Mouse (Mus musculus) MEL (cell line): ENCODE measurements around the gene Zfp92. TPM values are rescaled to one million over a fixed set of nuclear protein-coding genes. Genes with fewer than 3 reads are reported as not detected.

Experiments
- DNase-seq: peaks from one replicate; pipeline ENCODE4 v3.0.0; 2011; ENCODE audit warnings: low read depth, low spot score
- H3K27ac ChIP-seq: 2 replicates; pipeline ENCODE4 v1.5.1; 2012; ENCODE audit warnings: low read depth, mild to moderate bottlenecking, control low read depth, low read length, moderate library complexity; ENCODE audit not compliant: control insufficient read depth
- H3K27me3 ChIP-seq, 2 experiments: fragments of 150-350 bp in 1 of 2; sonication (generic) in 1 of 2; 2 replicates each; pipeline ENCODE4 v1.6.1; 2012; ENCODE audit warnings: low read length in 2 of 2, mild to moderate bottlenecking in 2 of 2, improper control_type of control experiment in 1 of 2, moderate library complexity in 1 of 2; ENCODE audit not compliant: insufficient read depth in 2 of 2, control insufficient read depth in 1 of 2
- H3K36me3 ChIP-seq, 2 experiments: 2 replicates each; pipeline ENCODE4 v1.6.1; 2012 to 2014; ENCODE audit warnings: low read length in 2 of 2, improper control_type of control experiment in 1 of 2, inconsistent platforms in 1 of 2, mild to moderate bottlenecking in 1 of 2; ENCODE audit not compliant: insufficient read depth in 2 of 2, control insufficient read depth in 1 of 2
- H3K4me1 ChIP-seq, 2 experiments: fragments of 150-350 bp in 1 of 2; sonication (generic) in 1 of 2; 2 replicates each; pipeline ENCODE4 v1.6.1; 2012; ENCODE audit warnings: low read length in 2 of 2, improper control_type of control experiment in 1 of 2, mild to moderate bottlenecking in 1 of 2; ENCODE audit not compliant: insufficient read depth in 2 of 2, control insufficient read depth in 1 of 2
- H3K4me3 ChIP-seq, 2 experiments: fragments of 150-350 bp in 1 of 2; sonication (generic) in 1 of 2; 2 replicates each; pipeline ENCODE4 v1.5.1; 2012; ENCODE audit warnings: low read depth in 2 of 2, low read length in 2 of 2, mild to moderate bottlenecking in 2 of 2, moderate library complexity in 2 of 2, control low read depth in 1 of 2, improper control_type of control experiment in 1 of 2; ENCODE audit not compliant: control insufficient read depth in 1 of 2, insufficient read depth in 1 of 2
- H3K79me2 ChIP-seq: 2 replicates; pipeline ENCODE4 v1.6.1; 2012; ENCODE audit warnings: mild to moderate bottlenecking, low read length, moderate library complexity; ENCODE audit not compliant: control insufficient read depth, poor library complexity, insufficient read depth
- H3K9ac ChIP-seq: 2 replicates; pipeline ENCODE4 v1.6.1; 2012; ENCODE audit warnings: low read depth, mild to moderate bottlenecking, control low read depth, low read length, moderate library complexity; ENCODE audit not compliant: control insufficient read depth, poor library complexity, severe bottlenecking
- H3K9me3 ChIP-seq: fragments of 150-350 bp; sonication (generic); replicated peaks from 2 replicates; pipeline ENCODE4 v1.6.1; 2012; ENCODE audit warnings: mild to moderate bottlenecking, low read length, improper control_type of control experiment, moderate library complexity; ENCODE audit not compliant: insufficient read depth
- CTCF ChIP-seq, 3 experiments: IDR thresholded peaks in 2 of 3; conservative IDR thresholded peaks in 1 of 3; 2 replicates each; pipeline ENCODE4 v1.5.1; 2011 to 2012; ENCODE audit warnings: low read length in 3 of 3, low read depth in 2 of 3, mild to moderate bottlenecking in 2 of 3, improper control_type of control experiment in 1 of 3, inconsistent platforms in 1 of 3, mixed read lengths in 1 of 3, moderate library complexity in 1 of 3; ENCODE audit not compliant: control insufficient read depth in 1 of 3, insufficient read depth in 1 of 3, poor library complexity in 1 of 3, severe bottlenecking in 1 of 3
- E2F4 ChIP-seq: IDR thresholded peaks from 2 replicates; pipeline ENCODE4 v1.6.1; 2011; ENCODE audit warnings: low read depth, low read length, improper control_type of control experiment, borderline replicate concordance
- EP300 ChIP-seq, 2 experiments: IDR thresholded peaks; 2 replicates each; pipeline ENCODE4 v1.6.1; 2011; ENCODE audit warnings: improper control_type of control experiment in 2 of 2, low read length in 2 of 2, low read depth in 1 of 2, mild to moderate bottlenecking in 1 of 2
- ETS1 ChIP-seq: IDR thresholded peaks from 2 replicates; pipeline ENCODE4 v1.6.1; 2012; ENCODE audit warnings: low read depth, mild to moderate bottlenecking, inconsistent platforms, low read length, improper control_type of control experiment, moderate library complexity
- JUND ChIP-seq: IDR thresholded peaks from 2 replicates; pipeline ENCODE4 v1.6.1; 2011; ENCODE audit warnings: low read depth, mild to moderate bottlenecking, improper control_type of control experiment, low read length
- MAX ChIP-seq: IDR thresholded peaks from 2 replicates; pipeline ENCODE4 v1.6.1; 2011; ENCODE audit warnings: low read length, improper control_type of control experiment
- MAZ ChIP-seq: IDR thresholded peaks from 2 replicates; pipeline ENCODE4 v1.6.1; 2012; ENCODE audit warnings: low read depth, mild to moderate bottlenecking, inconsistent platforms, low read length, improper control_type of control experiment
- MXI1 ChIP-seq: IDR thresholded peaks from 2 replicates; pipeline ENCODE4 v1.6.1; 2011; ENCODE audit warnings: mild to moderate bottlenecking, low read depth, low read length, improper control_type of control experiment
- POLR2A ChIP-seq, 2 experiments: IDR thresholded peaks; 2 replicates each; pipeline ENCODE4 v1.6.1; 2011 to 2012; ENCODE audit warnings: low read length in 2 of 2, mild to moderate bottlenecking in 2 of 2, control low read depth in 1 of 2, improper control_type of control experiment in 1 of 2, low read depth in 1 of 2, moderate library complexity in 1 of 2; ENCODE audit not compliant: control insufficient read depth in 1 of 2, insufficient read depth in 1 of 2, poor library complexity in 1 of 2
- POLR2AphosphoS5 ChIP-seq: IDR thresholded peaks from 2 replicates; pipeline ENCODE4 v1.6.1; 2012; ENCODE audit warnings: low read depth, borderline replicate concordance, mild to moderate bottlenecking, inconsistent platforms, low read length, moderate library complexity, mixed read lengths
- RAD21 ChIP-seq: IDR thresholded peaks from 2 replicates; pipeline ENCODE4 v1.6.1; 2011; ENCODE audit warnings: mild to moderate bottlenecking, low read depth, low read length, improper control_type of control experiment
- RCOR1 ChIP-seq: IDR thresholded peaks from 2 replicates; pipeline ENCODE4 v1.6.1; 2012; ENCODE audit warnings: low read depth, mild to moderate bottlenecking, inconsistent platforms, low read length, improper control_type of control experiment
- SMC3 ChIP-seq: IDR thresholded peaks from 2 replicates; pipeline ENCODE4 v1.6.1; 2011; ENCODE audit warnings: low read depth, low read length, improper control_type of control experiment
- TAL1 ChIP-seq: IDR thresholded peaks from 2 replicates; pipeline ENCODE4 v1.6.1; 2012; ENCODE audit warnings: mild to moderate bottlenecking, inconsistent platforms, low read length, moderate library complexity, mixed read lengths
- TCF12 ChIP-seq: IDR thresholded peaks from 2 replicates; pipeline ENCODE4 v1.6.1; 2014; ENCODE audit warnings: low read depth, mild to moderate bottlenecking, inconsistent platforms, low read length, improper control_type of control experiment, moderate library complexity
- UBTF ChIP-seq: IDR thresholded peaks from 2 replicates; pipeline ENCODE4 v1.6.1; 2012; ENCODE audit warnings: low read depth, mild to moderate bottlenecking, inconsistent platforms, low read length, improper control_type of control experiment, moderate library complexity, borderline replicate concordance; ENCODE audit not compliant: insufficient read depth
- USF1 ChIP-seq: IDR thresholded peaks from 2 replicates; pipeline ENCODE4 v1.6.1; 2014; ENCODE audit warnings: low read depth, mild to moderate bottlenecking, inconsistent platforms, low read length, improper control_type of control experiment, moderate library complexity
- ZC3H11A ChIP-seq: IDR thresholded peaks from 2 replicates; pipeline ENCODE4 v1.6.1; 2012; ENCODE audit warnings: low read depth, mild to moderate bottlenecking, inconsistent platforms, low read length, improper control_type of control experiment
- ZKSCAN1 ChIP-seq: IDR thresholded peaks from 2 replicates; pipeline ENCODE4 v1.6.1; 2012; ENCODE audit warnings: low read depth, mild to moderate bottlenecking, inconsistent platforms, low read length, improper control_type of control experiment, moderate library complexity
- ZMIZ1 ChIP-seq: IDR thresholded peaks from 2 replicates; pipeline ENCODE4 v1.6.1; 2012; ENCODE audit warnings: low read depth, mild to moderate bottlenecking, inconsistent platforms, low read length, improper control_type of control experiment, moderate library complexity
- polyA plus RNA-seq, 2 experiments: library from polyadenylated mRNA; stranded (reverse) in 1 of 2; unstranded in 1 of 2; fragments of >175 nt in 1 of 2; fragments of >200 nt in 1 of 2; gene quantifications; 2 replicates each; pipeline versions ENCODE4 v1.2.1 to v1.2.4; 2012; ENCODE audit warnings: low replicate concordance in 2 of 2, low read depth in 1 of 2; ENCODE audit not compliant: insufficient read length in 2 of 2, insufficient read depth in 1 of 2, missing spikeins in 1 of 2
- total RNA-seq: library from RNA; depleted of rRNA; stranded (reverse); fragments of 300-350 nt; gene quantifications from 2 replicates; pipeline ENCODE4 v1.2.3, GENCODE M21; 2012

Zfp92 gene
- total and polyA plus RNA-seq, 3 experiments = not detected

DNA sequence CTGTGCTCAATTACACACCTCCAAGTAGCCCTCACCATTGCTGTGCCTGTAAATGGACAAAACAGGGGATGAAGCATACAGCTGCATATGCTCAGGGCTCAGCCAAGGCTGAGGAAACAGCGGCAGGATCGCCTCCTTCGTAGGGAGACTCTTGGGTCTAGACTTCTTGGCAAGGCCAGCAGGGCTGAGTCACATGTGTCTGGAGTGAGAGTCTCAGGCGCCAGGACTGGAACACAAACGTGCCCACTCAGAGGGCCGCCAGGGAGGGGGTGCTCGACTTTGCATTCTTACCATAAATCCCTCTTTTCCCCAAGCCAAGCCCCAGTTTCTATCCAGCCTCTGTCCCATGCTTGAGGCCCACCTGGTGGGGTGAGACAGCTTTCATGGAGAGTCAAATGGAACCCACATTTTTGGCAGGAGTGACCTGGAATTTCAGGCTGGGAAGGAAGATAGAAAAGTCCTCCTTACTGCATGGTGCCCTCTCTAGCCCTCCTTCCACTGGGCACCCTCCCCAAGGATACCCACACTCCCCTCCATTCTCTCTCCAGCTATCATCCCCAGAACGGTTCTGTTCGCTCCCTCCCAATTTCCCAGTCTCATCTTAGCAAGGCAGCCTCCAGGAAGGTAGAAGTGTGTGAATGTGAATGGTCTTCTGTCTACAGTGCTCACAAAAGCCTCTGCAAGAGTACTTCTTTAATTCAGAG, 54.7 kb downstream of the Zfp92 start:
- H3K4me1 ChIP-seq = no peaks in the 10 kb centered on the region

DNA sequence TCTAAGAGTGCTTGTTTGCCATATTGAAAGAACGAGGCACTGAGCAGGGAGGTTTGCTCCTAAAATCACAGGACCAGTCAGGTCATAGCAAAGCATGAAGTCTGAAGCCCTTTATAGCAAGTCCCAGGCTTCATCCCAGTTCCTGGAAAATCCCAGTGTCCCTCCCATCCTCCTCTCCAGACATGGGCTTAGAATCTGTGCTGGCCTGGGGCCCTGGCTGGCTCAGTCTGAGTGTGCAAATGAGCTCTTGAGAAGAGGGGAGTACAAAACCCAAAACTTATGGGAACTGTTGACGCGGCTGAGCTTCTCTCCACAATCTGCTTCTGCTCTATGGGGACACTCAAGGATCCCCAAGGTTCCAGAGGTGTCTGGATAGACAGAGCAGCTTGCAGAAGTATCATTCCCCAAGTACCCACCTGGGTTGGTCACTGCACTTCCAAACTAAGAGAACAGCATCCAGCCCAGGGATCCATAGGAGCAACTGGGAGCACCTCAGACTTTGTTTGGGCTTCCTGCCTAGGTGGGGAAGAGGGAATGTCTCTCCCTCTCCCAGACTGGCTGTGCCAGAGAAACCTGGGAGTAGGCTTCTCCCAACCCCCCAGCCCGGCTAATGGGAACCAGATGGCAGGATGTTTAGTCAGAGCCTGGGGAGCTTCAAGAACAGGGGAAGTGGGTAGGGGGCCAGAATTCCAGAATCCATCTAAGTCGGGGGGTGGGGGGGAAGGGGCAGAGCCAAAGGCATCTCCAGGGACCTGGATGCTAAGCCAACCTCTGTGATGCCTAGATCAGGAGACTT, 56.7 kb downstream of the Zfp92 start:
- no peak for TF ChIP-seq ETS1
- no peak for TF ChIP-seq ZKSCAN1
- TF ChIP-seq POLR2A (IDR thresholded peaks at IDR 0.05; ENCODE audit: control insufficient read depth in 1 of 2, insufficient read depth in 1 of 2, low read depth in 1 of 2, low read length in 2 of 2, poor library complexity in 1 of 2) = no peak
- no peak for TF ChIP-seq EP300 (IDR thresholded peaks at IDR 0.05; ENCODE audit: low read depth in 1 of 2, low read length in 2 of 2)
- no peak for TF ChIP-seq RCOR1
- TF ChIP-seq SMC3 = no peak
- TF ChIP-seq, all 39 proteins: peak for 0
- no peak overlapping the region for H3K9ac ChIP-seq
- H3K27me3 ChIP-seq = no peaks in the 10 kb centered on the region; a peak in 1 of 4 replicates
- DNase-seq = no peak
- no peaks in the 10 kb centered on the region for H3K4me1 ChIP-seq
- no peaks in the 10 kb centered on the region for H3K79me2 ChIP-seq
- H3K4me3 ChIP-seq = no peak overlapping the region
- H3K9me3 ChIP-seq = no peaks in the 10 kb centered on the region
- no peak overlapping the region for H3K27ac ChIP-seq
- no peaks in the 10 kb centered on the region for H3K36me3 ChIP-seq

More for the DNA sequence above, 54.7 kb downstream of the Zfp92 start:
- H3K4me3 ChIP-seq = no peak overlapping the region
- H3K79me2 ChIP-seq = no peaks in the 10 kb centered on the region
- no peaks in the 10 kb centered on the region for H3K9me3 ChIP-seq
- no peak overlapping the region for H3K27ac ChIP-seq
- H3K9ac ChIP-seq = no peak overlapping the region
- no peaks in the 10 kb centered on the region; a peak in 1 of 4 replicates for H3K27me3 ChIP-seq
- TF ChIP-seq EP300 (IDR thresholded peaks at IDR 0.05; ENCODE audit: low read depth in 1 of 2, low read length in 2 of 2) (no peak), JUND (no peak), CTCF (IDR thresholded peaks at IDR 0.05 in 2 of 3, conservative IDR thresholded peaks at IDR 0.05 in 1 of 3; ENCODE audit: control insufficient read depth in 1 of 3, insufficient read depth in 1 of 3, low read depth in 2 of 3, low read length in 3 of 3, poor library complexity in 1 of 3, severe bottlenecking in 1 of 3) (no peak), TCF12 (no peak), POLR2AphosphoS5 (no peak), RAD21 (no peak), ZMIZ1 (no peak), MXI1 (no peak), ZKSCAN1 (no peak), USF1 (no peak), MAZ (no peak), E2F4 (no peak), MAX (no peak), ZC3H11A (no peak), UBTF (no peak), TAL1 (no peak)
- no peaks in the 10 kb centered on the region for H3K36me3 ChIP-seq
- DNase-seq = no peak
